Mouse (Mus musculus): ENCODE measurements around the gene Gxylt2.

GRCm38 (mm10) chr6:100758431-100759208, 54.1 kb downstream of the Gxylt2 start:
- TF ChIP-seq CTCF (IDR thresholded peaks at IDR 0.05; ENCODE audit: control insufficient read depth, insufficient read depth, low read length) (no peak), POLR2A (IDR thresholded peaks at IDR 0.05; ENCODE audit: borderline replicate concordance, control insufficient read depth, low read depth, low read length) (no peak)
